In the genomic region with DNA sequence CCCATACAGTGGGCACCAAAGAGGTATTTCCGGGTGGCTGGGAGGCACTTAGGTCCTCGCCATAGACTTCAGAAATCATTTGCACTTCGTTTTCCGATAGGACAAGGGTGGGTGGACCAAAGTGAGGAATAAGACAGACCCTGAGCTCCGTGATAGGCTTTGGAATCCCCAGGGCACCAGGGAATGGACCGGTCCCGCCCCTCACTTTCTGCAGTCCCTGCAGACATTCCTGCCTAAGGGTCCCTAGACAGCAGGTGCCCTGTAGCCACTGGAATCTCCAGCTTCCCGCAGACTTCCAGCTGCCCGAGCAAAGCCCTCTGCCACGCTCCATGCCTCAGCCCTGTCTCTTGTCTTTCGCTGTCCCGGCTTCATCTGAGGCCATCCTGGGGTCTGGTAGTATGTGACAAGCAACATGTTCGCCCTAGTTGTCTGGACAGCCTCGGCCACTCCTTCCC, we compare ENCODE assay signal across 8 mouse cellular contexts.
DNase-seq lines count a peak whose midpoint lies in the region; ATAC-seq and TF ChIP-seq lines count a peak whose summit lies in the region.

No protein-coding gene starts in this region.

- H3K36me3 ChIP-seq in forebrain, embryonic 14.5 days (ENCODE audit: control insufficient read depth, insufficient read depth, low read length): no peaks in the 10 kb centered on the region; the same call in 1 of the 2 replicates
- no peaks in the 10 kb centered on the region for H3K36me3 ChIP-seq in liver, embryonic 16.5 days (ENCODE audit: control insufficient read depth, insufficient read depth)

- H3K9ac ChIP-seq in forebrain, embryonic 14.5 days (ENCODE audit: low read length): peak overlapping the region; percentile 32; the same call in 1 of the 2 replicates
- H3K9ac ChIP-seq in liver, embryonic 16.5 days (ENCODE audit: low read depth, low read length): no peak overlapping the region

- no peaks in the 10 kb centered on the region for H3K27me3 ChIP-seq in forebrain, embryonic 14.5 days (replicated peaks; ENCODE audit: control insufficient read depth, insufficient read depth, low read length)
- H3K27me3 ChIP-seq in liver, embryonic 16.5 days (ENCODE audit: control insufficient read depth, insufficient read depth, low read depth, low read length): no peaks in the 10 kb centered on the region

- 0 out of 2 replicates have a peak, but pooled peaks cover 3% of the 10 kb centered on the region for H3K9me3 ChIP-seq in forebrain, embryonic 14.5 days (replicated peaks; ENCODE audit: control insufficient read depth, low read length)
- H3K9me3 ChIP-seq in liver, embryonic 16.5 days (replicated peaks; ENCODE audit: control insufficient read depth, low read length): no peaks in the 10 kb centered on the region

- H3K27ac ChIP-seq in gastrocnemius, adult 2 months: no peak overlapping the region
- H3K27ac ChIP-seq in forebrain, embryonic 14.5 days (ENCODE audit: low read depth, low read length): no peak overlapping the region
- no peak overlapping the region for H3K27ac ChIP-seq in liver, embryonic 16.5 days (ENCODE audit: low read length)

- WGBS in forebrain, embryonic 14.5 days: 6% methylated on average over 14 of the region's 14 CpGs
- WGBS in liver, embryonic 16.5 days (ENCODE audit: insufficient replicate concordance): 10% methylated on average over 14 of the region's 14 CpGs

- intact Hi-C loops in gastrocnemius, adult 2 months (cut with DNase I): no loop called here

- ATAC-seq in forebrain, embryonic 14.5 days: peak; percentile 64
- ATAC-seq in liver, embryonic 16.5 days (ENCODE audit: low read depth): no peak

- peak overlapping the region; percentile 46 for H3K4me3 ChIP-seq in gastrocnemius, adult 2 months
- peak overlapping the region; percentile 26 for H3K4me3 ChIP-seq in forebrain, embryonic 14.5 days (ENCODE audit: low read depth, low read length)
- 0 out of 2 replicates have a peak overlapping the region, but pooled peaks have one; percentile 27 for H3K4me3 ChIP-seq in liver, embryonic 16.5 days (ENCODE audit: low read depth, low read length)

- H3K4me2 ChIP-seq in forebrain, embryonic 14.5 days (ENCODE audit: low read length): peak overlapping the region; percentile 56
- peak overlapping the region; percentile 53 for H3K4me2 ChIP-seq in liver, embryonic 16.5 days (ENCODE audit: low read depth, low read length)

- TF ChIP-seq CTCF in gastrocnemius, adult 2 months (IDR thresholded peaks at IDR 0.05): no peak

- DNase-seq in gastrocnemius, adult 2 months: no peak
- DNase-seq in gastrocnemius, postnatal 4 days (ENCODE audit: low spot score in 2 of 2): no peak
- peak; percentile 2 to 11 for DNase-seq in B cell, adult 2 months
- DNase-seq in forebrain, embryonic 14.5 days (ENCODE audit: low spot score): peak; percentile 42
- no peak for DNase-seq in thymus, postnatal 0 days (ENCODE audit: low spot score)
- no peak for DNase-seq in gastrocnemius, adult 18-20 months (ENCODE audit: low spot score)
- DNase-seq in frontal cortex, postnatal 14 days (ENCODE audit: low spot score in 2 of 2): no peak

- peaks cover 3% of the 10 kb centered on the region; the same call in 1 of the 2 replicates for H3K4me1 ChIP-seq in forebrain, embryonic 14.5 days (ENCODE audit: control insufficient read depth, insufficient read depth, low read length)
- H3K4me1 ChIP-seq in liver, embryonic 16.5 days (ENCODE audit: control insufficient read depth, low read depth, low read length): no peaks in the 10 kb centered on the region; the same call in 1 of the 2 replicates

Comparison
In these comparisons a context has a peak if more than half of its experiments do, and no peak if none do; other contexts are left out.
1. DNase-seq: peak in B cell, adult 2 months (2 of 2) and forebrain, embryonic 14.5 days (single experiment); none in gastrocnemius, adult 2 months (single experiment), gastrocnemius, postnatal 4 days (0 of 2), thymus, postnatal 0 days (single experiment), gastrocnemius, adult 18-20 months (single experiment) and frontal cortex, postnatal 14 days (0 of 2).
2. Peak in every context shown above with its lines, with median percentiles within 50 percentile points of each other: H3K4me3 ChIP-seq.